Mouse (Mus musculus) intestine, embryonic 16.5 days (tissue): Measurements from ENCODE around the gene Usf2. TPM values are rescaled to one million over a fixed set of nuclear protein-coding genes. Genes with fewer than 3 reads are reported as not detected.
"Not testable (repeated sequence)": the region's sequence is repeated elsewhere in the genome, so short reads cannot be mapped to it uniquely, and the experiment has no call there.

Experiments used
- ATAC-seq: fragments of 200-750 bp; cut with Nextera tagmentation; 2 replicates; pipeline ENCODE4 v1.8.0; 2017; ENCODE audit warnings: moderate TSS enrichment, moderate library complexity
- H3K27ac ChIP-seq: fragments of 300-500 bp; sonication (generic); 2 replicates; pipeline ENCODE4 v1.5.1; 2014; ENCODE audit warnings: mild to moderate bottlenecking, low read length
- H3K27me3 ChIP-seq: fragments of 300-500 bp; sonication (generic); replicated peaks from 2 replicates; pipeline ENCODE4 v1.6.1; 2014; ENCODE audit warnings: low read length, control low read depth, mixed read lengths; ENCODE audit not compliant: control insufficient read depth, insufficient read depth
- H3K36me3 ChIP-seq: fragments of 300-500 bp; sonication (generic); 2 replicates; pipeline ENCODE4 v1.6.1; 2014; ENCODE audit warnings: low read length, control low read depth; ENCODE audit not compliant: control insufficient read depth, insufficient read depth
- H3K4me1 ChIP-seq: fragments of 300-500 bp; sonication (generic); 2 replicates; pipeline ENCODE4 v1.6.1; 2014; ENCODE audit warnings: low read length, control low read depth, mixed read lengths; ENCODE audit not compliant: control insufficient read depth, insufficient read depth
- H3K4me2 ChIP-seq: fragments of 300-500 bp; sonication (generic); 2 replicates; pipeline ENCODE4 v1.6.1; 2014; ENCODE audit warnings: low read depth, low read length, control low read depth
- H3K4me3 ChIP-seq: fragments of 300-500 bp; sonication (generic); 2 replicates; pipeline ENCODE4 v1.5.1; 2014; ENCODE audit warnings: mild to moderate bottlenecking, low read length
- H3K9ac ChIP-seq: fragments of 300-500 bp; sonication (generic); 2 replicates; pipeline ENCODE4 v1.6.1; 2014; ENCODE audit warnings: low read depth, low read length
- H3K9me3 ChIP-seq: fragments of 300-500 bp; sonication (generic); 2 replicates; pipeline ENCODE4 v1.6.1; 2016; ENCODE audit warnings: low read length, control low read depth; ENCODE audit not compliant: control insufficient read depth
- WGBS: fragments of 180-500 bp; shearing (Covaris S2); extraction: QIAGEN DNeasy Blood & Tissue Kit; methylation state at CpG from one replicate; pipeline ENCODE4 v1.1.7; 2014; 5-methylcytosine and 5-hydroxymethylcytosine counted together
- polyA plus RNA-seq: library from polyadenylated mRNA; unstranded; fragments of >200 nt; fragmentation: Nextera tagmentation; extraction: Ambion mirVana; gene quantifications from 2 replicates; pipeline ENCODE4 v1.2.1, GENCODE M21; 2015

Gene Usf2
- polyA plus RNA-seq, 1 experiment from 2014 or later, result 13.3 TPM

DNA sequence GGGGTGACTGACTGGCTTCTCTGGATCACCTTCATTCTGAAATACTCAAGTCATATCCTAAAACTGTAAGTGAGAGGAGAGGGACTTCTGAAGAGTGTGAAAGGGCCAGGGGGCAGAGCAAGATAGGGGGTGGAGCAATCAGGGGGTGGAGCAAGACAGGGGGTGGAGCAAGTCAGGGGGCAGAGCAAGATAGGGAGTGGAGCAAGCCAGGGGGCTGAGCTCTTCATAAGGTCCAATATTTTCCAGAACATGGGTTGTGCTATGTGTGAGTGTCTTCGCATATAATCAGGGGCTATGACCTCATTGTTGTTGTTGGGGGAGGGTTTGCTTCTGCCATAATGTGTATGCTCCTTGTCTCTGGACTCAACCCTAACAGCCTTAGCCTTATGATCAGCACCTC is 16.5 kb downstream of the Usf2 start:
- H3K9ac ChIP-seq, H3K27ac ChIP-seq, H3K4me2 ChIP-seq, H3K4me3 ChIP-seq, H3K27me3 ChIP-seq, H3K36me3 ChIP-seq, H3K4me1 ChIP-seq, H3K9me3 ChIP-seq, ATAC-seq: not testable (repeated sequence)
- WGBS, result 75% methylated on average over 1 of the region's 1 CpGs

DNA sequence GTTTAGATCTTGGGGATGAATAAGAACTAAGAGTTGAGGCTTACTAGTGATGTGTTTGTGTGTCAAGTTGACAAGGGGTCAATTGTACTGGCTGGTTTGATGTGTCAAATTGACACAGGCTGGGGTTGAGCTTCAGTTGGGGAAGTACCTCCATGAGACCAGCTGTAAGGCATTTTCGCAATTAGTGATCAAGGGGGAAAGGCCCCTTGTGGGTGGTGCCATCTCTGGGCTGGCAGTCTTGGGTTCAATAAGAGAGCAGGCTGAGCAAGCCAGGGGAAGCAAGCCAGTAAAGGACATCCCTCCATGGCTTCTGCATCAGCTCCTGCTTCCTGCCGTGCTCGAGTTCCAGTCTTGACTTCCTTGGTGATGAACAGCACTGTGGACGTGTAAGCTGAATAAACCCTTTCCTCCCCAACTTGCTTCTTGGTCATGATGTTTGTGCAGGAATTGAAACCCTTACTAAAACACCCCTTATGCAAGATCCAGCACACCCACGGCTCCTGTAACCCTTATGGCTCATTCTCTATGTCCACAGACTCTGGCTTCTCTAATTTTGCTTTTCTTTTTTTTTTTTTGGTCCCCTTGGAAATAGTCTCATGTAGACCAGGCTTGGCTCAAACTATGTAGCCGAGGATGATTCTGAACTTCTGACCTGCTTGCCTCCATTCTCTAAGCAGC is 21.0 kb downstream of the Usf2 start:
- not testable (repeated sequence) for H3K27me3 ChIP-seq, H3K36me3 ChIP-seq, H3K4me2 ChIP-seq, H3K27ac ChIP-seq, H3K4me3 ChIP-seq, H3K9me3 ChIP-seq, H3K9ac ChIP-seq, H3K4me1 ChIP-seq, ATAC-seq
- WGBS, result 74% methylated on average over 6 of the region's 6 CpGs

DNA sequence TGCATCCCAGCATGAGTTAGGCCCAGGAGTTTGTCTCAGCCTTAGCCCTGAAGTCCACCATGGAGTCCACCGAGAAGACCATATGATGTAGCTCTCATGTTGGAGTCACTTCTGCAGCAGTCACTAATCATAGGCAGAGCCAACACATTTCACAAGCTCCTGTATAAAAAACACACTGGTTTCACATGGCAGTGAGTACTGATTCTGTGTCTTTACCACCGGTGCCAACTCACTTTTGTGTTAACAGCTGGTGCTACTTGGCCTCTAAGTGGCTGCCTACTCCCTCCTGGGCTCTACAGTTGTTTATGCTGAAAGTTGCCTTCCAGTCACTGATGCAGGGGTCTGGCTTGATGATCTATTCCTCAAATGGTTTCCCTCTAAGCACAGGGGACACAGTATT is 32.0 kb downstream of the Usf2 start, which contains the start of gene Hamp2:
Gene Hamp2, minus strand, starts transcription at position 101 of the 400 bp plus-strand sequence.
- H3K27me3 ChIP-seq, H3K4me3 ChIP-seq, H3K4me1 ChIP-seq, H3K9me3 ChIP-seq, ATAC-seq, H3K36me3 ChIP-seq, H3K4me2 ChIP-seq, H3K27ac ChIP-seq, H3K9ac ChIP-seq: not testable (repeated sequence)
- WGBS, result 73% methylated on average over 2 of the region's 2 CpGs

DNA sequence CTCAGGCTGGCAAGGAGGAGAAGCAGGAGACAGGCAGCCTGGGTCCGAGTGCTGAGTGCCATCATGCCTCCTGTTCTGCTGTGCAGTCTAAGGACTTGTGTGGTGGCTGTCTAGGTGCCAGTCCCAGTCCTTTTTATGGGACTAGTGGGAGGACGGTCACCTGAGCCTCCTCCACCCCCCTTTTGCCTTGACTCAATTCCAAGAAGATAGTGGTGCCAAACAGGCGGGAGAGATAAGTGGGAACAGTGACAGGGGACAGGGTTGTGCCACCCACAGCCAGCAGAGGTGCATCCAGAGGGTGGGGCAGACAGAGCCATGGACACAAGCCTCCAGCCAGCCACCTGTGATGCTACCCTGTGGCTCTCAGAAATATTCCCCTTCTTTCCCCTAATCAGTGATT is 32.5 kb downstream of the Usf2 start:
- Histone ChIP-seq H3K9me3 (no peaks in the 10 kb centered on the region), H3K4me1 (no peaks in the 10 kb centered on the region), H3K36me3 (no peaks in the 10 kb centered on the region), H3K9ac (no peak overlapping the region), H3K27me3 (no peaks in the 10 kb centered on the region), H3K4me3 (no peak overlapping the region), H3K27ac (no peak overlapping the region), H3K4me2 (no peak overlapping the region)
- 59% methylated on average over 3 of the region's 3 CpGs for WGBS
- ATAC-seq, result no peak

DNA sequence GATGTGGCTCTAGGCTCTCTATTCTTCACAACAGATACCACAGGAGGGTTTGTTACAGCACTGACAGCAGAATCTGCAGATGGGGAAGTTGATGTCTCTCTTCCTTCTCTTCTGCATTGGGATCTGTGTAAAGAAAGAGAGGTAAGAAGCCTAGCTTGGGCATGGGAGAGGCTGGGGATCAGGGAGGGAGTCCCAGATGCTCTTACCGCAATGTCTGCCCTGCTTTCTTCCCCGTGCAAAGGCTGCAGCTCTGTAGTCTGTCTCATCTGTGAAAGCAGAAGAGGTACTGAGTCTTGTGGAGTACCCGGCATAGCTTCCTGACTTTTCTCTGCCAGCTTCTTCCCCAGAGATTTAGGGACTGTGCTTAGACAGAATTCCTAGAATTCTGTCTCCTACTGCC is 34.1 kb downstream of the Usf2 start:
- not testable (repeated sequence) for ATAC-seq, H3K9ac ChIP-seq, H3K9me3 ChIP-seq, H3K27me3 ChIP-seq, H3K4me1 ChIP-seq, H3K27ac ChIP-seq, H3K4me2 ChIP-seq, H3K4me3 ChIP-seq, H3K36me3 ChIP-seq
- 36% methylated on average over 3 of the region's 3 CpGs for WGBS

DNA sequence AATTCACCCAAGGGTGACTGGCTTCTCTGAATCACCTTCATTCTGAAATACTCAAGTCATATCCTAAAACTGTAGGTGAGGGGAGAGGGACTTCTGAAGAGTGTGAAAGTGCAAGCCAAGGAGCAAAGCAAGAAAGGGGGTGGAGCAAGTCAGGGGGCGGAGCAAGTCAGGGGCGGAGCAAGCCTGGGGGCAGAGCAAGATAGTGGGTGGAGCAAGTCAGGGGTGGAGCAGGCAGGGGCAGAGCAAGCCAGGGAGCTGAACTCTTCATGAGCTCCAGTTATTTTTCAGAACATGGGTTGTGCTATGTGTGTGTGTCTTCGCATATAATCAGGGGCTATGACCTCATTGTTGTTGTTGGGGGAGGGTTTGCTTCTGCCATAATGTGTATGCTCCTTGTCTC is 36.4 kb downstream of the Usf2 start:
- ATAC-seq, result 0 out of 2 replicates have a peak, but pooled peaks have one; percentile 28
- H3K9ac ChIP-seq, result no peak overlapping the region
- no peak overlapping the region for H3K4me3 ChIP-seq
- no peaks in the 10 kb centered on the region for H3K9me3 ChIP-seq
- no peak overlapping the region for H3K4me2 ChIP-seq
- H3K27me3 ChIP-seq, result no peaks in the 10 kb centered on the region
- no peaks in the 10 kb centered on the region for H3K4me1 ChIP-seq
- no peak overlapping the region for H3K27ac ChIP-seq
- H3K36me3 ChIP-seq, result no peaks in the 10 kb centered on the region
- WGBS, result 63% methylated on average over 3 of the region's 3 CpGs

DNA sequence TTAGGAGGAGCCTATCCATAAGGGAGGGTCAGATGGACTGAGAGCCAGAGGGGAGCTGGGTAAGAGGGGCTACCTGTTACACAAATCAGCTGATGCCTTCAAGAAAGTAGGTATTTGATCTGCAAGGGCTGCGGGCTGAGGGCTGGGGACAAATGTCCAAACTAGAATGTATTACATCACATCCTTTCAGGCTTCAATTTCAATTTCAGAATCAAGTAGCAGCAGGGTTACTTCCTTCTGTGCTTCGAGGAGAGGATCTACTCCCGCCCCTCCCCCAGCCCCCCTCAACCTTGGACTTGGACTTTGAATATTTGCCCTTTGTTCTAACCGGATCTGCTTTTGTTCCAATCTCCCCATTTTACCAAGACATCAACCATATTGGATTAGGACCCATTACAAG is 39.4 kb downstream of the Usf2 start:
- no peak for ATAC-seq
- WGBS, result 48% methylated on average over 4 of the region's 4 CpGs
- Histone ChIP-seq H3K9me3 (no peaks in the 10 kb centered on the region), H3K4me2 (no peak overlapping the region), H3K9ac (no peak overlapping the region), H3K36me3 (no peaks in the 10 kb centered on the region), H3K4me3 (no peak overlapping the region), H3K4me1 (no peaks in the 10 kb centered on the region), H3K27me3 (no peaks in the 10 kb centered on the region), H3K27ac (no peak overlapping the region)

DNA sequence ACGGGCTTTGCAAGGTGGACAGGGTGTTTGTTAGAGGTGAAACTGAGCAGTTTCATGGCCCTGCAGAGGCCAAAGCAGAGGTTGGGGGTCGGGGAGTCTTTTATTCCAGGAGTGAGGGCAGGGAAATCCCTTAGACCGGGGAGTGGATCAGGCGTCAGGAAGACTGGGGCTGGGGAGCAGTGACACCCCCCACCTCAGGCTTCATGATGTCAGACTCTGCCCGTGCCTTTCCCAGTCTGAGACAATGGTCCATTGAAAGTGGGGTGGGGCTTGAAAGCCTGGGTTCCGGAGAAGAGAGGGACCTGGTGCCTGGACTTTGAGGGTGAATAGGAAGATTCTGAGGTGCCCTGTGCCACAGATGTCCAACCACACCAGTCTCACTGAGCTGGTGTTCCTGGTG is 39.9 kb downstream of the Usf2 start:
- Histone ChIP-seq H3K9ac (no peak overlapping the region), H3K27ac (no peak overlapping the region), H3K9me3 (no peaks in the 10 kb centered on the region), H3K27me3 (no peaks in the 10 kb centered on the region), H3K4me3 (no peak overlapping the region), H3K4me2 (no peak overlapping the region), H3K36me3 (no peaks in the 10 kb centered on the region), H3K4me1 (no peaks in the 10 kb centered on the region)
- no peak for ATAC-seq
- 30% methylated on average over 6 of the region's 6 CpGs for WGBS

DNA sequence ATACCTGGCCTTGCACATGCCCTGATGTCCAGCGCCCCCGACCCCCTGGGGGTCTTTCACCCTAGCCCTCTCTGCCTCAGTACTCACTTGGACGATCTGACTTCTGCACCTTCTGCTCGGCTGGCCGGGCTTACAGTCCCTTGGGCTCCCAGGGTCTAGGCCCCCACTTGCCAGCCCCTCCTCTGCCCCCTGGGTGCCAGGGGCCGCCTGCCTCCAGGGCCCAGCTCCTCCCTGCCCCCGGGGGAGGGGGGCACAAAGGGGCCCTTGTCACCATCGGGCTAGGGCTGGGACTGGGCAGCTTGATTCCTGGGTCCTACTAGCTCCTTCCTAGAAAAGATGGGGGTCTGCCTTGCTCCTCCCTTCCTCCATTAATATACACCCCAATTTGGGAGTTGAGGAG is 41.9 kb downstream of the Usf2 start, which contains the start of gene Mag:
Gene Mag, minus strand, starts transcription at position 142 of the 400 bp plus-strand sequence.
- ATAC-seq, result no peak
- Histone ChIP-seq H3K4me1 (no peaks in the 10 kb centered on the region), H3K4me3 (no peak within 1 kb of the TSS), H3K27me3 (no peaks in the 10 kb centered on the region), H3K27ac (no peak within 1 kb of the TSS), H3K36me3 (no peaks in the 10 kb centered on the region), H3K9me3 (no peaks in the 10 kb centered on the region), H3K9ac (no peak within 1 kb of the TSS), H3K4me2 (no peak within 1 kb of the TSS)
- WGBS, result 64% methylated on average over 8 of the region's 8 CpGs

DNA sequence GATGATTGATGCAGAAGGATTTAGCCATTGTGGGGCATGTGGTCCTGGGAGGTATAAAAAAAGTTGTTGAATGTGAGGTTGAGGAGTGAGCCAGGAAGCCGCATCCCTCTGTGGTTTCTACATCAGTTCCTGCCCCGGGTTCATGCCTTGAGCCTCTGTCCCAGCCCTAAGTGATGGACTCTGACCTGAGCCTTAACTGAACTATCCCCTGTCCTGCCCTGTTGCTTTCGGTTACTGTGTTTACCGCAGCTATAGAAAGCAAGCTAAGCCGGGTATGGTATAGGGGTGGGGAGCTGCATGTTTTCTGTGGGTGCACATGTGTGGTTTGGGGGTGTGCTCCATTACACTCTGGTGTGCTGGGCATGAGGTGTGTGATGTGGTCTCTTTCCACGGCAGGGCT is 46.8 kb downstream of the Usf2 start:
- WGBS, result 66% methylated on average over 6 of the region's 6 CpGs
- Histone ChIP-seq H3K36me3 (no peaks in the 10 kb centered on the region), H3K4me3 (no peak overlapping the region), H3K4me1 (peaks cover 5% of the 10 kb centered on the region; the same call in 1 of the 2 replicates), H3K9ac (no peak overlapping the region), H3K4me2 (no peak overlapping the region), H3K9me3 (no peaks in the 10 kb centered on the region), H3K27ac (no peak overlapping the region), H3K27me3 (no peaks in the 10 kb centered on the region)
- ATAC-seq, result peak; percentile 51; the same call in 1 of the 2 replicates
